Mouse (Mus musculus): ENCODE data around the gene Bcl11a.

GRCm38 (mm10) chr11:24138600-24139375 is 60.9 kb downstream of the Bcl11a start:
- TF ChIP-seq CTCF (IDR thresholded peaks at IDR 0.05; ENCODE audit: low read depth, low read length) (no peak), GATA1 (IDR thresholded peaks at IDR 0.05; ENCODE audit: borderline replicate concordance, low read length) (no peak)

Data from G1E (cell line).